Mouse (Mus musculus) myocyte (in vitro differentiated cells): ENCODE measurements around the gene Ddx21. TPM values are rescaled to one million over a fixed set of nuclear protein-coding genes. Genes with fewer than 3 reads are reported as not detected.
"Not testable (repeated sequence)": the region's sequence is repeated elsewhere in the genome, so short reads cannot be mapped to it uniquely, and the experiment has no call there.

Experiments
- H3K27me3 ChIP-seq: one replicate; pipeline ENCODE4 v1.6.1; 2011; ENCODE audit not compliant: control insufficient read depth, insufficient read depth, insufficient read length
- H3K36me3 ChIP-seq: one replicate; pipeline ENCODE4 v1.6.1; 2011; ENCODE audit not compliant: control insufficient read depth, insufficient read depth
- H3K4me2 ChIP-seq: one replicate; pipeline ENCODE4 v1.6.1; 2011; ENCODE audit warnings: low read depth, control low read depth
- H3K4me3 ChIP-seq: one replicate; pipeline ENCODE4 v1.5.1; 2011; ENCODE audit warnings: mild to moderate bottlenecking, control low read depth, moderate library complexity
- H3K79me2 ChIP-seq: one replicate; pipeline ENCODE4 v1.6.1; 2011; ENCODE audit not compliant: control insufficient read depth, insufficient read depth
- H3ac ChIP-seq: one replicate; pipeline ENCODE4 v1.6.1; 2011; ENCODE audit not compliant: control insufficient read depth, insufficient read length
- CEBPB ChIP-seq: IDR thresholded peaks from 2 replicates; pipeline ENCODE4 v1.6.1; 2011; ENCODE audit warnings: mild to moderate bottlenecking, moderate library complexity; ENCODE audit not compliant: poor library complexity, insufficient read depth, severe bottlenecking
- E2F4 ChIP-seq: IDR thresholded peaks from one replicate; pipeline ENCODE4 v1.6.1; 2011; ENCODE audit warnings: mild to moderate bottlenecking, control low read depth, moderate library complexity; ENCODE audit not compliant: insufficient read depth
- MAX ChIP-seq: IDR thresholded peaks from one replicate; pipeline ENCODE4 v1.6.1; 2011; ENCODE audit warnings: low read depth, mild to moderate bottlenecking, control low read depth
- MYOD1 ChIP-seq, 3 experiments: IDR thresholded peaks; one replicate each; pipeline ENCODE4 v1.6.1; 2011; ENCODE audit warnings: control low read depth in 2 of 3, low read depth in 2 of 3, mild to moderate bottlenecking in 2 of 3, moderate library complexity in 1 of 3; ENCODE audit not compliant: insufficient read length in 2 of 3, control insufficient read depth in 1 of 3
- MYOG ChIP-seq, 3 experiments: IDR thresholded peaks; one replicate each; pipeline ENCODE4 v1.6.1; 2011; ENCODE audit warnings: control low read depth in 2 of 3, low read depth in 2 of 3, mild to moderate bottlenecking in 2 of 3; ENCODE audit not compliant: insufficient read length in 2 of 3, control insufficient read depth in 1 of 3, insufficient read depth in 1 of 3
- POLR2A ChIP-seq: IDR thresholded peaks from one replicate; pipeline ENCODE4 v1.6.1; 2011; ENCODE audit warnings: low read depth, mild to moderate bottlenecking, control low read depth, moderate library complexity; ENCODE audit not compliant: insufficient read length
- POLR2AphosphoS2 ChIP-seq: IDR thresholded peaks from one replicate; pipeline ENCODE4 v1.6.1; 2011; ENCODE audit warnings: low read depth, control low read depth; ENCODE audit not compliant: insufficient read length
- REST ChIP-seq: IDR thresholded peaks from one replicate; pipeline ENCODE4 v1.6.1; 2011; ENCODE audit warnings: mild to moderate bottlenecking, control low read depth, moderate library complexity; ENCODE audit not compliant: insufficient read depth, insufficient read length
- SRF ChIP-seq: IDR thresholded peaks from one replicate; pipeline ENCODE4 v1.6.1; 2011; ENCODE audit warnings: low read depth; ENCODE audit not compliant: control insufficient read depth, insufficient read length
- TCF12 ChIP-seq: IDR thresholded peaks from one replicate; pipeline ENCODE4 v1.6.1; 2011; ENCODE audit warnings: mild to moderate bottlenecking, control low read depth; ENCODE audit not compliant: poor library complexity, insufficient read depth, severe bottlenecking
- TCF3 ChIP-seq: IDR thresholded peaks from one replicate; pipeline ENCODE4 v1.6.1; 2011; ENCODE audit warnings: low read depth, control low read depth; ENCODE audit not compliant: insufficient read length
- USF1 ChIP-seq: IDR thresholded peaks from one replicate; pipeline ENCODE4 v1.6.1; 2011; ENCODE audit warnings: low read depth, mild to moderate bottlenecking, control low read depth, moderate library complexity
- polyA plus RNA-seq: library from polyadenylated mRNA; unstranded; fragments of >200 nt; fragmentation: generic; extraction: Trizol; gene quantifications from one replicate; pipeline ENCODE4 v1.2.1, GENCODE M21; 2012; ENCODE audit warnings: missing spikeins

The Ddx21 gene
- polyA plus RNA-seq, 1 experiment = 33.2 TPM

GRCm38 (mm10) chr10:62592496-62592895 is 9.6 kb downstream of the Ddx21 start:
- no peaks in the 10 kb centered on the region for H3K27me3 ChIP-seq
- H3K79me2 ChIP-seq = peaks cover 27% of the 10 kb centered on the region
- no peak overlapping the region for H3K4me2 ChIP-seq
- no peak overlapping the region for H3ac ChIP-seq
- no peak overlapping the region for H3K4me3 ChIP-seq
- no peak for TF ChIP-seq E2F4
- no peak for TF ChIP-seq REST
- TF ChIP-seq SRF = no peak
- TF ChIP-seq POLR2A = no peak
- TF ChIP-seq MYOD1 (IDR thresholded peaks at IDR 0.05; ENCODE audit: control insufficient read depth in 1 of 3, insufficient read length in 2 of 3, low read depth in 2 of 3) = no peak
- TF ChIP-seq POLR2AphosphoS2 = no peak
- no peak for TF ChIP-seq CEBPB
- TF ChIP-seq TCF3 = no peak
- TF ChIP-seq TCF12 = no peak
- no peak for TF ChIP-seq MAX
- no peak for TF ChIP-seq USF1
- no peak for TF ChIP-seq MYOG (IDR thresholded peaks at IDR 0.05; ENCODE audit: control insufficient read depth in 1 of 3, insufficient read depth in 1 of 3, insufficient read length in 2 of 3, low read depth in 2 of 3)
- H3K36me3 ChIP-seq = peaks cover 80% of the 10 kb centered on the region

GRCm38 (mm10) chr10:62590200-62590599 is 11.9 kb downstream of the Ddx21 start:
- Histone ChIP-seq H3K79me2 (peaks cover 7% of the 10 kb centered on the region), H3K4me3 (no peak overlapping the region), H3ac (no peak overlapping the region), H3K4me2 (no peak overlapping the region), H3K36me3 (peaks cover 78% of the 10 kb centered on the region), H3K27me3 (no peaks in the 10 kb centered on the region)
- TF ChIP-seq E2F4 (no peak), SRF (no peak)

GRCm38 (mm10) chr10:62588616-62589015 is 13.5 kb downstream of the Ddx21 start:
- no peak for TF ChIP-seq POLR2AphosphoS2
- TF ChIP-seq POLR2A = no peak
- no peak for TF ChIP-seq REST
- TF ChIP-seq TCF3 = no peak
- no peak for TF ChIP-seq MAX
- no peak for TF ChIP-seq MYOD1 (IDR thresholded peaks at IDR 0.05; ENCODE audit: control insufficient read depth in 1 of 3, insufficient read length in 2 of 3, low read depth in 2 of 3)
- no peak for TF ChIP-seq E2F4
- TF ChIP-seq USF1 = no peak
- no peak for TF ChIP-seq SRF
- TF ChIP-seq CEBPB = no peak
- TF ChIP-seq MYOG (IDR thresholded peaks at IDR 0.05; ENCODE audit: control insufficient read depth in 1 of 3, insufficient read depth in 1 of 3, insufficient read length in 2 of 3, low read depth in 2 of 3) = no peak
- TF ChIP-seq TCF12 = no peak
- no peak overlapping the region for H3ac ChIP-seq
- H3K4me3 ChIP-seq = no peak overlapping the region
- no peaks in the 10 kb centered on the region for H3K79me2 ChIP-seq
- H3K36me3 ChIP-seq = peaks cover 78% of the 10 kb centered on the region
- H3K27me3 ChIP-seq = no peaks in the 10 kb centered on the region
- no peak overlapping the region for H3K4me2 ChIP-seq

GRCm38 (mm10) chr10:62583245-62583644 is 18.8 kb downstream of the Ddx21 start:
- H3K79me2 ChIP-seq = no peaks in the 10 kb centered on the region
- H3K4me2 ChIP-seq = no peak overlapping the region
- no peaks in the 10 kb centered on the region for H3K27me3 ChIP-seq
- H3K4me3 ChIP-seq = no peak overlapping the region
- peaks cover 62% of the 10 kb centered on the region for H3K36me3 ChIP-seq
- TF ChIP-seq E2F4 = no peak
- H3ac ChIP-seq = no peak overlapping the region

GRCm38 (mm10) chr10:62582701-62583100 is 19.4 kb downstream of the Ddx21 start:
- no peaks in the 10 kb centered on the region for H3K27me3 ChIP-seq
- H3K36me3 ChIP-seq = peaks cover 56% of the 10 kb centered on the region
- no peak overlapping the region for H3K4me2 ChIP-seq
- peaks cover 1% of the 10 kb centered on the region for H3K79me2 ChIP-seq
- TF ChIP-seq SRF = no peak
- H3ac ChIP-seq = no peak overlapping the region
- H3K4me3 ChIP-seq = no peak overlapping the region

- H3K79me2 ChIP-seq = peaks cover 6% of the 10 kb centered on the region
- no peak for TF ChIP-seq POLR2A
- peaks cover 52% of the 10 kb centered on the region for H3K36me3 ChIP-seq
- H3K4me3 ChIP-seq = no peak overlapping the region
- H3K4me2 ChIP-seq = no peak overlapping the region
- no peaks in the 10 kb centered on the region for H3K27me3 ChIP-seq
- H3ac ChIP-seq = no peak overlapping the region
Observed at GRCm38 (mm10) chr10:62582263-62582662, 19.8 kb downstream of the Ddx21 start.

- not testable (repeated sequence) for H3ac ChIP-seq
- H3K36me3 ChIP-seq = peaks cover 39% of the 10 kb centered on the region
Observed at GRCm38 (mm10) chr10:62579129-62579528, 23.0 kb downstream of the Ddx21 start.

More at GRCm38 (mm10) chr10:62579129-62579528, 23.0 kb downstream of the Ddx21 start:
- Histone ChIP-seq H3K79me2 (peaks cover 13% of the 10 kb centered on the region), H3K4me2 (peak overlapping the region; percentile 60)
- not testable (repeated sequence) for H3K4me3 ChIP-seq, H3K27me3 ChIP-seq
